Mouse (Mus musculus) spleen, adult 2 months (tissue): ENCODE results near the gene Uqcr11. TPM values are rescaled to one million over a fixed set of nuclear protein-coding genes. Genes with fewer than 3 reads are reported as not detected.
A peak's percentile ranks its signal among the peaks of the same experiment; 100 is the strongest.

Experiments
- DNase-seq, 2 experiments: peaks; one replicate each; pipeline versions ENCODE4 v3.0.0 to v3.0.0-alpha.2; 2012 to 2021; ENCODE audit warnings: low spot score in 2 of 2, low read depth in 1 of 2
- H3K27ac ChIP-seq: fragments of 200-500 bp; 2 replicates; pipeline ENCODE4 v1.5.1; 2012; ENCODE audit warnings: low read length, inconsistent platforms; ENCODE audit not compliant: insufficient read depth
- H3K27me3 ChIP-seq: fragments of 200-500 bp; 2 replicates; pipeline ENCODE4 v1.6.1; 2012; ENCODE audit warnings: mild to moderate bottlenecking, moderate library complexity, low read length, inconsistent platforms; ENCODE audit not compliant: control insufficient read depth, insufficient read depth
- H3K36me3 ChIP-seq: fragments of 200-500 bp; 2 replicates; pipeline ENCODE4 v1.6.1; 2012; ENCODE audit warnings: mild to moderate bottlenecking, low read length, inconsistent platforms; ENCODE audit not compliant: control insufficient read depth, insufficient read depth
- H3K4me1 ChIP-seq: fragments of 200-500 bp; 2 replicates; pipeline ENCODE4 v1.6.1; 2011; ENCODE audit warnings: inconsistent platforms; ENCODE audit not compliant: control insufficient read depth, insufficient read depth, insufficient read length
- H3K4me3 ChIP-seq: fragments of 200-500 bp; 2 replicates; pipeline ENCODE4 v1.5.1; 2011; ENCODE audit warnings: mild to moderate bottlenecking, inconsistent platforms; ENCODE audit not compliant: insufficient read depth, insufficient read length; ENCODE audit errors: extremely low read depth
- CTCF ChIP-seq: fragments of 200-500 bp; IDR thresholded peaks from 2 replicates; pipeline ENCODE4 v1.5.1; 2011; ENCODE audit warnings: mild to moderate bottlenecking, inconsistent platforms; ENCODE audit not compliant: insufficient read depth, insufficient read length, insufficient replicate concordance; ENCODE audit errors: extremely low read depth
- POLR2A ChIP-seq: fragments of 200-500 bp; IDR thresholded peaks from 2 replicates; pipeline ENCODE4 v1.6.1; 2011; ENCODE audit warnings: low read depth, low read length, inconsistent platforms
- WGBS: fragments of 180-500 bp; shearing (Covaris S2); methylation state at CpG from one replicate; pipeline ENCODE4 v1.1.7; 2018; 5-methylcytosine and 5-hydroxymethylcytosine counted together
- polyA plus RNA-seq: library from polyadenylated mRNA; depleted of rRNA; stranded (reverse); fragments of >200 nt; gene quantifications from 2 replicates; pipeline ENCODE4 v1.2.3, GENCODE M21; 2012; rRNA removed

Uqcr11 gene
- polyA plus RNA-seq, result 399 and 753 TPM in 2 replicates

- no peaks in the 10 kb centered on the region for H3K27me3 ChIP-seq
- WGBS, result under 1% methylated on average over 27 of the region's 27 CpGs
- DNase-seq, result peak; percentile 76 to 89
- TF ChIP-seq POLR2A (peak; percentile 48; the same call in 1 of the 2 replicates), CTCF (no peak)
- H3K36me3 ChIP-seq, result peaks cover 25% of the 10 kb centered on the region
- peak within 1 kb of the TSS; percentile 59 for H3K27ac ChIP-seq
- peak within 1 kb of the TSS; percentile 72 for H3K4me3 ChIP-seq
- H3K4me1 ChIP-seq, result peaks cover 5% of the 10 kb centered on the region; the same call in 1 of the 2 replicates
These were observed at the start of gene Uqcr11 for GRCm38 (mm10) chr10:80406684-80407501. Gene Uqcr11 (minus strand): TSS chr10:80406830.

GRCm38 (mm10) chr10:80455697-80456096 lies 49.1 kb upstream of the Uqcr11 start:
- H3K27ac ChIP-seq, result no peak overlapping the region
- TF ChIP-seq POLR2A, result no peak
- TF ChIP-seq CTCF, result no peak
- WGBS, result 82% methylated on average over 5 of the region's 5 CpGs
- no peaks in the 10 kb centered on the region for H3K27me3 ChIP-seq
- DNase-seq, result no peak
- H3K4me1 ChIP-seq, result no peaks in the 10 kb centered on the region
- no peak overlapping the region for H3K4me3 ChIP-seq
- H3K36me3 ChIP-seq, result no peaks in the 10 kb centered on the region

GRCm38 (mm10) chr10:80454781-80455180 lies 48.2 kb upstream of the Uqcr11 start:
- no peak overlapping the region for H3K4me3 ChIP-seq
- WGBS, result 88% methylated on average over 5 of the region's 5 CpGs
- H3K36me3 ChIP-seq, result no peaks in the 10 kb centered on the region
- H3K27me3 ChIP-seq, result no peaks in the 10 kb centered on the region
- TF ChIP-seq CTCF (no peak), POLR2A (no peak)
- no peak overlapping the region for H3K27ac ChIP-seq
- no peaks in the 10 kb centered on the region for H3K4me1 ChIP-seq
- no peak for DNase-seq

- H3K36me3 ChIP-seq, result no peaks in the 10 kb centered on the region
- H3K27me3 ChIP-seq, result no peaks in the 10 kb centered on the region
- WGBS, result 76% methylated on average over 10 of the region's 10 CpGs
- no peak overlapping the region for H3K27ac ChIP-seq
- H3K4me1 ChIP-seq, result no peaks in the 10 kb centered on the region
- TF ChIP-seq CTCF, result no peak
- no peak for TF ChIP-seq POLR2A
- no peak overlapping the region for H3K4me3 ChIP-seq
- DNase-seq, result no peak
These were observed 47.0 kb upstream of the Uqcr11 start for GRCm38 (mm10) chr10:80453601-80454000.

GRCm38 (mm10) chr10:80450599-80450998 lies 44.0 kb upstream of the Uqcr11 start:
- TF ChIP-seq POLR2A (no peak), CTCF (no peak)
- Histone ChIP-seq H3K36me3 (no peaks in the 10 kb centered on the region), H3K27me3 (no peaks in the 10 kb centered on the region), H3K4me3 (no peak overlapping the region), H3K4me1 (no peaks in the 10 kb centered on the region), H3K27ac (no peak overlapping the region)
- WGBS, result 45% methylated on average over 6 of the region's 6 CpGs
- DNase-seq, result no peak

GRCm38 (mm10) chr10:80445898-80446601 lies 39.4 kb upstream of the Uqcr11 start:
- 9% methylated on average over 26 of the region's 26 CpGs for WGBS
- Histone ChIP-seq H3K36me3 (no peaks in the 10 kb centered on the region), H3K27me3 (no peaks in the 10 kb centered on the region), H3K4me3 (no peak overlapping the region), H3K27ac (no peak overlapping the region), H3K4me1 (peaks cover 14% of the 10 kb centered on the region)
- peak; percentile 63 to 76 for DNase-seq
- peak; percentile 98 for TF ChIP-seq CTCF
- TF ChIP-seq POLR2A, result no peak
